Mouse (Mus musculus): ENCODE results near the gene Rcn1. TPM values are rescaled to one million over a fixed set of nuclear protein-coding genes. Genes with fewer than 3 reads are reported as not detected.

Rcn1 gene
- polyA plus RNA-seq, 1 experiment, result 92.4 TPM

GRCm38 (mm10) chr2:105398636-105399084, 459 bp downstream of the Rcn1 start:
- TF ChIP-seq MYOG (IDR thresholded peaks at IDR 0.05; ENCODE audit: control insufficient read depth in 1 of 3, insufficient read depth in 1 of 3, insufficient read length in 2 of 3, low read depth in 2 of 3) (peak in 1 of 3 experiments; percentile 20), POLR2A (IDR thresholded peaks at IDR 0.05; ENCODE audit: insufficient read length, low read depth) (peak; percentile 38), POLR2AphosphoS2 (IDR thresholded peaks at IDR 0.05; ENCODE audit: insufficient read length, low read depth) (no peak)

GRCm38 (mm10) chr2:105397446-105398211, 1.5 kb downstream of the Rcn1 start:
- no peak for TF ChIP-seq POLR2AphosphoS2 (IDR thresholded peaks at IDR 0.05; ENCODE audit: insufficient read length, low read depth)
- no peak for TF ChIP-seq MYOG (IDR thresholded peaks at IDR 0.05; ENCODE audit: control insufficient read depth in 1 of 3, insufficient read depth in 1 of 3, insufficient read length in 2 of 3, low read depth in 2 of 3)
- no peak for TF ChIP-seq SRF (IDR thresholded peaks at IDR 0.05; ENCODE audit: control insufficient read depth, insufficient read length, low read depth)
- TF ChIP-seq TCF12 (IDR thresholded peaks at IDR 0.05; ENCODE audit: insufficient read depth, poor library complexity, severe bottlenecking), result no peak
- no peak for TF ChIP-seq MAX (IDR thresholded peaks at IDR 0.05; ENCODE audit: low read depth)
- no peak for TF ChIP-seq CEBPB (IDR thresholded peaks at IDR 0.05; ENCODE audit: insufficient read depth, poor library complexity, severe bottlenecking)
- no peak for TF ChIP-seq REST (IDR thresholded peaks at IDR 0.05; ENCODE audit: insufficient read depth, insufficient read length)
- TF ChIP-seq POLR2A (IDR thresholded peaks at IDR 0.05; ENCODE audit: insufficient read length, low read depth), result no peak
- TF ChIP-seq TCF3 (IDR thresholded peaks at IDR 0.05; ENCODE audit: insufficient read length, low read depth), result no peak
- TF ChIP-seq USF1 (IDR thresholded peaks at IDR 0.05; ENCODE audit: low read depth), result no peak
- no peak for TF ChIP-seq E2F4 (IDR thresholded peaks at IDR 0.05; ENCODE audit: insufficient read depth)
- no peak for TF ChIP-seq MYOD1 (IDR thresholded peaks at IDR 0.05; ENCODE audit: control insufficient read depth in 1 of 3, insufficient read length in 2 of 3, low read depth in 2 of 3)
- peaks cover 14% of the 10 kb centered on the region for H3K36me3 ChIP-seq (ENCODE audit: control insufficient read depth, insufficient read depth)
- no peaks in the 10 kb centered on the region for H3K27me3 ChIP-seq (ENCODE audit: control insufficient read depth, insufficient read depth, insufficient read length)
- peak overlapping the region; percentile 92 for H3K4me2 ChIP-seq (ENCODE audit: low read depth)
- H3ac ChIP-seq (ENCODE audit: control insufficient read depth, insufficient read length), result peak overlapping the region; percentile 92
- H3K79me2 ChIP-seq (ENCODE audit: control insufficient read depth, insufficient read depth), result peaks cover 48% of the 10 kb centered on the region
- H3K4me3 ChIP-seq, result peak overlapping the region; percentile 85

More at GRCm38 (mm10) chr2:105398636-105399084, 459 bp downstream of the Rcn1 start:
- no peaks in the 10 kb centered on the region for H3K27me3 ChIP-seq (ENCODE audit: control insufficient read depth, insufficient read depth, insufficient read length)
- H3K4me2 ChIP-seq (ENCODE audit: low read depth), result peak overlapping the region; percentile 92
- H3K4me3 ChIP-seq, result peak overlapping the region; percentile 85
- H3ac ChIP-seq (ENCODE audit: control insufficient read depth, insufficient read length), result peak overlapping the region; percentile 92
- peaks cover 5% of the 10 kb centered on the region for H3K36me3 ChIP-seq (ENCODE audit: control insufficient read depth, insufficient read depth)
- H3K79me2 ChIP-seq (ENCODE audit: control insufficient read depth, insufficient read depth), result peaks cover 48% of the 10 kb centered on the region

- no peak overlapping the region for H3ac ChIP-seq (ENCODE audit: control insufficient read depth, insufficient read length)
- TF ChIP-seq MAX (IDR thresholded peaks at IDR 0.05; ENCODE audit: low read depth) (no peak), POLR2A (IDR thresholded peaks at IDR 0.05; ENCODE audit: insufficient read length, low read depth) (no peak), TCF3 (IDR thresholded peaks at IDR 0.05; ENCODE audit: insufficient read length, low read depth) (no peak), CEBPB (IDR thresholded peaks at IDR 0.05; ENCODE audit: insufficient read depth, poor library complexity, severe bottlenecking) (no peak), SRF (IDR thresholded peaks at IDR 0.05; ENCODE audit: control insufficient read depth, insufficient read length, low read depth) (no peak), MYOG (IDR thresholded peaks at IDR 0.05; ENCODE audit: control insufficient read depth in 1 of 3, insufficient read depth in 1 of 3, insufficient read length in 2 of 3, low read depth in 2 of 3) (no peak), USF1 (IDR thresholded peaks at IDR 0.05; ENCODE audit: low read depth) (no peak), POLR2AphosphoS2 (IDR thresholded peaks at IDR 0.05; ENCODE audit: insufficient read length, low read depth) (no peak), E2F4 (IDR thresholded peaks at IDR 0.05; ENCODE audit: insufficient read depth) (no peak), TCF12 (IDR thresholded peaks at IDR 0.05; ENCODE audit: insufficient read depth, poor library complexity, severe bottlenecking) (no peak), MYOD1 (IDR thresholded peaks at IDR 0.05; ENCODE audit: control insufficient read depth in 1 of 3, insufficient read length in 2 of 3, low read depth in 2 of 3) (no peak), REST (IDR thresholded peaks at IDR 0.05; ENCODE audit: insufficient read depth, insufficient read length) (no peak)
- H3K79me2 ChIP-seq (ENCODE audit: control insufficient read depth, insufficient read depth), result peaks cover 48% of the 10 kb centered on the region
- no peaks in the 10 kb centered on the region for H3K27me3 ChIP-seq (ENCODE audit: control insufficient read depth, insufficient read depth, insufficient read length)
- peaks cover 26% of the 10 kb centered on the region for H3K36me3 ChIP-seq (ENCODE audit: control insufficient read depth, insufficient read depth)
- H3K4me2 ChIP-seq (ENCODE audit: low read depth), result no peak overlapping the region
- no peak overlapping the region for H3K4me3 ChIP-seq
These were observed 3.1 kb downstream of the Rcn1 start for GRCm38 (mm10) chr2:105396066-105396465.

- Histone ChIP-seq H3K79me2 (ENCODE audit: control insufficient read depth, insufficient read depth) (peaks cover 48% of the 10 kb centered on the region), H3K4me3 (no peak overlapping the region), H3K27me3 (ENCODE audit: control insufficient read depth, insufficient read depth, insufficient read length) (no peaks in the 10 kb centered on the region), H3K4me2 (ENCODE audit: low read depth) (no peak overlapping the region), H3ac (ENCODE audit: control insufficient read depth, insufficient read length) (no peak overlapping the region), H3K36me3 (ENCODE audit: control insufficient read depth, insufficient read depth) (peaks cover 30% of the 10 kb centered on the region)
- TF ChIP-seq MYOD1 (IDR thresholded peaks at IDR 0.05; ENCODE audit: control insufficient read depth in 1 of 3, insufficient read length in 2 of 3, low read depth in 2 of 3), result no peak
- no peak for TF ChIP-seq E2F4 (IDR thresholded peaks at IDR 0.05; ENCODE audit: insufficient read depth)
- no peak for TF ChIP-seq POLR2AphosphoS2 (IDR thresholded peaks at IDR 0.05; ENCODE audit: insufficient read length, low read depth)
- no peak for TF ChIP-seq USF1 (IDR thresholded peaks at IDR 0.05; ENCODE audit: low read depth)
- TF ChIP-seq CEBPB (IDR thresholded peaks at IDR 0.05; ENCODE audit: insufficient read depth, poor library complexity, severe bottlenecking), result no peak
- no peak for TF ChIP-seq POLR2A (IDR thresholded peaks at IDR 0.05; ENCODE audit: insufficient read length, low read depth)
- TF ChIP-seq REST (IDR thresholded peaks at IDR 0.05; ENCODE audit: insufficient read depth, insufficient read length), result no peak
These were observed 4.7 kb downstream of the Rcn1 start for GRCm38 (mm10) chr2:105394375-105394774.
